Mouse (Mus musculus) CH12.LX (cell line): ENCODE measurements around the gene Ttll11. TPM values are rescaled to one million over a fixed set of nuclear protein-coding genes. Genes with fewer than 3 reads are reported as not detected.

Experiments
- DNase-seq: peaks from one replicate; pipeline ENCODE4 v3.0.0-alpha.2; 2013; ENCODE audit errors: extremely low read depth
- H3K27ac ChIP-seq: 2 replicates; pipeline ENCODE4 v1.5.1; 2012; ENCODE audit warnings: low read depth, mild to moderate bottlenecking, control low read depth, moderate library complexity; ENCODE audit not compliant: insufficient read depth
- H3K27me3 ChIP-seq: replicated peaks from 2 replicates; pipeline ENCODE3; 2012; ENCODE audit warnings: inconsistent platforms
- H3K36me3 ChIP-seq, 2 experiments: replicated peaks in 1 of 2; 2 replicates each; pipeline versions ENCODE3 to v1.6.1; 2012; ENCODE audit warnings: inconsistent platforms in 1 of 2, low read length in 1 of 2, mild to moderate bottlenecking in 1 of 2, mixed read lengths in 1 of 2, moderate library complexity in 1 of 2; ENCODE audit not compliant: control insufficient read depth in 1 of 2, insufficient read depth in 1 of 2
- H3K4me1 ChIP-seq, 2 experiments: 2 replicates each; pipeline ENCODE4 v1.6.1; 2012; ENCODE audit warnings: inconsistent platforms in 1 of 2, moderate library complexity in 1 of 2; ENCODE audit not compliant: insufficient read depth in 2 of 2, control insufficient read depth in 1 of 2
- H3K4me2 ChIP-seq: 2 replicates; pipeline ENCODE4 v1.6.1; 2012; ENCODE audit warnings: low read depth, mild to moderate bottlenecking, control low read depth; ENCODE audit not compliant: poor library complexity, insufficient read depth, severe bottlenecking
- H3K4me3 ChIP-seq, 3 experiments: fragments of 150-350 bp in 1 of 3; sonication (generic) in 1 of 3; replicated peaks in 1 of 3; 2 replicates each; pipeline versions ENCODE3 to v1.5.1; 2011 to 2012; ENCODE audit warnings: low read depth in 2 of 3, low read length in 2 of 3, mild to moderate bottlenecking in 2 of 3, moderate library complexity in 2 of 3, control low read depth in 1 of 3, improper control_type of control experiment in 1 of 3, inconsistent platforms in 1 of 3, mixed read lengths in 1 of 3; ENCODE audit not compliant: poor library complexity in 1 of 3
- H3K79me2 ChIP-seq: replicated peaks from 2 replicates; pipeline ENCODE4 v1.6.1; 2012; ENCODE audit warnings: mild to moderate bottlenecking, moderate library complexity; ENCODE audit not compliant: control insufficient read depth, poor library complexity, insufficient read depth, severe bottlenecking; ENCODE audit errors: extremely low read depth
- H3K9ac ChIP-seq: 2 replicates; pipeline ENCODE4 v1.6.1; 2012; ENCODE audit warnings: low read depth, mild to moderate bottlenecking, control low read depth, moderate library complexity; ENCODE audit not compliant: insufficient read depth
- H3K9me3 ChIP-seq: replicated peaks from 2 replicates; pipeline ENCODE3; 2012; ENCODE audit warnings: low read length, inconsistent platforms, mixed read lengths
- BHLHE40 ChIP-seq: IDR thresholded peaks from 2 replicates; pipeline ENCODE4 v1.6.1; 2011; ENCODE audit warnings: mild to moderate bottlenecking, low read depth, low read length, improper control_type of control experiment
- CHD1 ChIP-seq: IDR thresholded peaks from 2 replicates; pipeline ENCODE4 v1.6.1; 2012; ENCODE audit warnings: low read depth, low read length, improper control_type of control experiment, inconsistent platforms
- CTCF ChIP-seq, 2 experiments: IDR thresholded peaks in 1 of 2; conservative IDR thresholded peaks in 1 of 2; 2 replicates each; pipeline ENCODE4 v1.5.1; 2011 to 2012; ENCODE audit warnings: low read depth in 2 of 2, low read length in 2 of 2, improper control_type of control experiment in 1 of 2, inconsistent platforms in 1 of 2, mild to moderate bottlenecking in 1 of 2, moderate library complexity in 1 of 2
- E2F4 ChIP-seq: IDR thresholded peaks from 2 replicates; pipeline ENCODE4 v1.6.1; 2011; ENCODE audit warnings: low read depth, low read length, improper control_type of control experiment; ENCODE audit not compliant: insufficient replicate concordance
- ELF1 ChIP-seq: IDR thresholded peaks from 2 replicates; pipeline ENCODE4 v1.6.1; 2014; ENCODE audit warnings: low read depth, mild to moderate bottlenecking, inconsistent platforms, low read length, improper control_type of control experiment
- EP300 ChIP-seq: IDR thresholded peaks from 2 replicates; pipeline ENCODE4 v1.6.1; 2011; ENCODE audit warnings: low read length, improper control_type of control experiment
- IRF4 ChIP-seq: IDR thresholded peaks from 2 replicates; pipeline ENCODE4 v1.6.1; 2014; ENCODE audit warnings: low read depth, mild to moderate bottlenecking, inconsistent platforms, low read length, improper control_type of control experiment
- JUN ChIP-seq: IDR thresholded peaks from 2 replicates; pipeline ENCODE4 v1.6.1; 2011; ENCODE audit warnings: low read depth, mild to moderate bottlenecking, low read length, improper control_type of control experiment, moderate library complexity; ENCODE audit not compliant: insufficient read depth
- MEF2A ChIP-seq: IDR thresholded peaks from 2 replicates; pipeline ENCODE4 v1.6.1; 2014; ENCODE audit warnings: low read depth, mild to moderate bottlenecking, inconsistent platforms, low read length, improper control_type of control experiment, borderline replicate concordance
- MXI1 ChIP-seq: IDR thresholded peaks from 2 replicates; pipeline ENCODE4 v1.6.1; 2011; ENCODE audit warnings: mild to moderate bottlenecking, low read depth, low read length, improper control_type of control experiment
- NRF1 ChIP-seq: IDR thresholded peaks from 2 replicates; pipeline ENCODE4 v1.6.1; 2014; ENCODE audit warnings: low read depth, mild to moderate bottlenecking, inconsistent platforms, low read length, improper control_type of control experiment, moderate library complexity
- POLR2AphosphoS2 ChIP-seq: IDR thresholded peaks from 2 replicates; pipeline ENCODE4 v1.6.1; 2011; ENCODE audit warnings: low read depth, low read length, improper control_type of control experiment
- SIN3A ChIP-seq: IDR thresholded peaks from 2 replicates; pipeline ENCODE4 v1.6.1; 2012; ENCODE audit warnings: low read length, improper control_type of control experiment, inconsistent platforms
- SMC3 ChIP-seq: IDR thresholded peaks from 2 replicates; pipeline ENCODE4 v1.6.1; 2011; ENCODE audit warnings: low read depth, low read length, improper control_type of control experiment
- TBP ChIP-seq: conservative IDR thresholded peaks from 2 replicates; pipeline ENCODE4 v1.6.1; 2011; ENCODE audit warnings: low read depth, low read length, improper control_type of control experiment
- TCF12 ChIP-seq: IDR thresholded peaks from 2 replicates; pipeline ENCODE4 v1.6.1; 2014; ENCODE audit warnings: low read depth, mild to moderate bottlenecking, inconsistent platforms, low read length, improper control_type of control experiment
- USF1 ChIP-seq: IDR thresholded peaks from 2 replicates; pipeline ENCODE4 v1.6.1; 2014; ENCODE audit warnings: low read depth, mild to moderate bottlenecking, inconsistent platforms, low read length, improper control_type of control experiment
- ZC3H11A ChIP-seq: IDR thresholded peaks from 2 replicates; pipeline ENCODE4 v1.6.1; 2012; ENCODE audit warnings: low read depth, mild to moderate bottlenecking, inconsistent platforms, low read length, improper control_type of control experiment
- ZKSCAN1 ChIP-seq: IDR thresholded peaks from 2 replicates; pipeline ENCODE4 v1.6.1; 2012; ENCODE audit warnings: low read depth, inconsistent platforms, low read length, improper control_type of control experiment, borderline replicate concordance
- ZMIZ1 ChIP-seq: IDR thresholded peaks from 2 replicates; pipeline ENCODE4 v1.6.1; 2012; ENCODE audit warnings: low read depth, mild to moderate bottlenecking, inconsistent platforms, low read length, improper control_type of control experiment
- dilution Hi-C: fragments of 300-500 bp; cut with MboI; formaldehyde crosslinking; loops from 2 replicates; pipeline ENCODE4 v1.14.3; 2020; ENCODE audit warnings: low sequenced_read_pairs; ENCODE audit not compliant: extremely low pct_unique_long_range_greater_than_20kb, extremely low pct_ligation_motif_present
- in situ Hi-C: fragments of 300-500 bp; cut with MboI; formaldehyde crosslinking; loops from 3 replicates; pipeline ENCODE4 v1.14.3; 2019; ENCODE audit warnings: low sequenced_read_pairs, low pct_ligation_motif_present, low pct_unique_long_range_greater_than_20kb, mixed read lengths
- polyA plus RNA-seq: library from polyadenylated mRNA; unstranded; fragments of >175 nt; gene quantifications from 2 replicates; pipeline ENCODE4 v1.2.1, GENCODE M21; 2012; ENCODE audit warnings: low read depth; ENCODE audit not compliant: insufficient read length
- total RNA-seq, 2 experiments: library from RNA; depleted of rRNA; stranded (reverse); fragments of 300-350 nt in 1 of 2; fragments of >200 nt in 1 of 2; gene quantifications; 2 replicates each; pipeline ENCODE4 v1.2.3; 2012 to 2014

Ttll11 gene
- total and polyA plus RNA-seq, 3 experiments, result 0.04 to 0.31 (median 0.11) TPM

- Histone ChIP-seq H3K9ac (no peak overlapping the region), H3K79me2 (no peaks in the 10 kb centered on the region), H3K27ac (no peak overlapping the region), H3K4me2 (no peak overlapping the region), H3K4me3 (no peak overlapping the region), H3K27me3 (peaks cover 2% of the 10 kb centered on the region), H3K4me1 (no peaks in the 10 kb centered on the region; a peak in 1 of 4 replicates), H3K9me3 (no peaks in the 10 kb centered on the region), H3K36me3 (no peaks in the 10 kb centered on the region)
- dilution Hi-C loops, result no loop called here
- DNase-seq, result no peak
- in situ Hi-C loops, result no loop called here
- TF ChIP-seq USF1 (no peak), BHLHE40 (no peak), SMC3 (no peak), JUN (no peak), ZKSCAN1 (no peak)
These were observed 118.5 kb downstream of the Ttll11 start for GRCm38 (mm10) chr2:35861185-35861584.

- Histone ChIP-seq H3K4me3 (no peak overlapping the region), H3K9me3 (no peaks in the 10 kb centered on the region), H3K79me2 (no peaks in the 10 kb centered on the region), H3K4me1 (no peaks in the 10 kb centered on the region; a peak in 1 of 4 replicates), H3K27me3 (peaks cover 2% of the 10 kb centered on the region), H3K27ac (no peak overlapping the region), H3K4me2 (no peak overlapping the region), H3K36me3 (no peaks in the 10 kb centered on the region), H3K9ac (no peak overlapping the region)
- TF ChIP-seq CTCF (conservative IDR thresholded peaks at IDR 0.05 in 1 of 2, IDR thresholded peaks at IDR 0.05 in 1 of 2; ENCODE audit: low read depth in 2 of 2, low read length in 2 of 2) (no peak), ZMIZ1 (no peak), USF1 (no peak), IRF4 (no peak)
- in situ Hi-C loops, result no loop called here
- no peak for DNase-seq
- dilution Hi-C loops, result no loop called here
These were observed 119.3 kb downstream of the Ttll11 start for GRCm38 (mm10) chr2:35860394-35860744.

- in situ Hi-C loops, result no loop called here
- H3K4me3 ChIP-seq, result no peak overlapping the region
- peaks cover 2% of the 10 kb centered on the region for H3K27me3 ChIP-seq
- H3K9me3 ChIP-seq, result no peaks in the 10 kb centered on the region
- TF ChIP-seq CTCF (conservative IDR thresholded peaks at IDR 0.05 in 1 of 2, IDR thresholded peaks at IDR 0.05 in 1 of 2; ENCODE audit: low read depth in 2 of 2, low read length in 2 of 2), result no peak
- no peak for TF ChIP-seq E2F4
- no peak for TF ChIP-seq ZMIZ1
- TF ChIP-seq SIN3A, result no peak
- TF ChIP-seq POLR2AphosphoS2, result no peak
- TF ChIP-seq TBP, result no peak
- no peak for TF ChIP-seq NRF1
- TF ChIP-seq CHD1, result no peak
- TF ChIP-seq EP300, result no peak
- TF ChIP-seq TCF12, result no peak
- TF ChIP-seq ZC3H11A, result no peak
- TF ChIP-seq MXI1, result no peak
- TF ChIP-seq ELF1, result no peak
- TF ChIP-seq MEF2A, result no peak
- TF ChIP-seq USF1, result no peak
- TF ChIP-seq, all 38 proteins: peak for 0
- no peak overlapping the region for H3K27ac ChIP-seq
- H3K36me3 ChIP-seq, result no peaks in the 10 kb centered on the region
- H3K4me1 ChIP-seq, result no peaks in the 10 kb centered on the region; a peak in 1 of 4 replicates
- no peak overlapping the region for H3K4me2 ChIP-seq
- H3K79me2 ChIP-seq, result no peaks in the 10 kb centered on the region
- dilution Hi-C loops, result no loop called here
- H3K9ac ChIP-seq, result no peak overlapping the region
- no peak for DNase-seq
These were observed 119.9 kb downstream of the Ttll11 start for GRCm38 (mm10) chr2:35859708-35860393.
